Mouse (Mus musculus): ENCODE results near the gene Gm13305. TPM values are rescaled to one million over a fixed set of nuclear protein-coding genes. Genes with fewer than 3 reads are reported as not detected.
"Not testable (repeated sequence)": the region's sequence is repeated elsewhere in the genome, so short reads cannot be mapped to it uniquely, and the experiment has no call there.

Gene Gm13305
- polyA plus RNA-seq (2016; fragmentation: Nextera tagmentation; extraction: Ambion mirVana) = not detected in 2 replicates

DNA sequence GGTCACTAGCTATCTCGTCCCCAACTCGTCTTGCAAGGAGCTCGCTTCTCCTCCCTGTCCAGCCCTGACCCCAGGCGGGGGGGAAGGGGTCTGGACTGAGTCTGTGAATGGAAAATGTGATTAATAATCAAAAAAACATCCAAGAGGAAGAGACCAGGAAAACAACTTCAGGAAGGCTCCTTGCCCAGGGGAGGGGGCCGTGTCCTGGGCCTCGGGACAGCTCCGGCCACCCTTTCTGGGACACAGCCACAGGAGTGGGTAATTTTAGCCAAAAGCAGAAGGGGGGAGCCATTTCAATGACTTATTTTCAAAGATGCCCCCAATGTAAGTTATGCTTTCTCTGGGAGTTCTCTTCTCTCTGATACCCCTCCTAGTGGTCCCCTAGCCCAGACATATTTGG is at the start of gene Gm13305:
Gm13305 (minus strand) TSS at position 101 of the 400 bp plus-strand sequence.
- H3K27me3 ChIP-seq (ENCODE audit: insufficient read depth, poor library complexity, severe bottlenecking); H3K4me3 ChIP-seq; H3K27ac ChIP-seq; DNase-seq (ENCODE audit: low spot score); H3K36me3 ChIP-seq; H3K9me3 ChIP-seq; H3K4me1 ChIP-seq (replicated peaks): not testable (repeated sequence)
- no CpG with 5 or more reads among the region's 7 CpGs for WGBS

DNA sequence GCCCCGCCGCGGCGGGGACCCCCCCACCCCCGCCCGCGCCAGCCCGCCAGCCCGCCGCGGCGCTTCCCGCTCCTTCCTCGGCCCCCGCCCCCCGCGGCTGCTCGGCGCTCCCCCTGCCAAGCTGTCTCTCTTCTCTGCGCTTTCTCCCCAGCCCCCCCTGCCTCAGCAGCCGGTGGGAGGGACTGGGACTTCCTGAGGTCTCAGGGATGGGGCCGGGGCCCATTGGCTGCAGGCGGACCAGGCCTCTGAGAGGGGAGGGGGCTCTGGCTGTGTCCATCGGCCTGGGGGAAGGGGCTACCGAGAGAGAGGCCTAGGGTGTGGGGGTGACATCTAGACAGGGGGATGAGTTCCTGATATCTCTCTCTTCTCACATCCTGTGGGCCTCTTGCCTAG is 16.6 kb upstream of the Gm13305 start:
- H3K27me3 ChIP-seq (ENCODE audit: insufficient read depth, poor library complexity, severe bottlenecking); H3K4me1 ChIP-seq (replicated peaks); DNase-seq (ENCODE audit: low spot score); H3K4me3 ChIP-seq; H3K36me3 ChIP-seq; H3K9me3 ChIP-seq; H3K27ac ChIP-seq: not testable (repeated sequence)
- no CpG with 5 or more reads among the region's 25 CpGs for WGBS

DNA sequence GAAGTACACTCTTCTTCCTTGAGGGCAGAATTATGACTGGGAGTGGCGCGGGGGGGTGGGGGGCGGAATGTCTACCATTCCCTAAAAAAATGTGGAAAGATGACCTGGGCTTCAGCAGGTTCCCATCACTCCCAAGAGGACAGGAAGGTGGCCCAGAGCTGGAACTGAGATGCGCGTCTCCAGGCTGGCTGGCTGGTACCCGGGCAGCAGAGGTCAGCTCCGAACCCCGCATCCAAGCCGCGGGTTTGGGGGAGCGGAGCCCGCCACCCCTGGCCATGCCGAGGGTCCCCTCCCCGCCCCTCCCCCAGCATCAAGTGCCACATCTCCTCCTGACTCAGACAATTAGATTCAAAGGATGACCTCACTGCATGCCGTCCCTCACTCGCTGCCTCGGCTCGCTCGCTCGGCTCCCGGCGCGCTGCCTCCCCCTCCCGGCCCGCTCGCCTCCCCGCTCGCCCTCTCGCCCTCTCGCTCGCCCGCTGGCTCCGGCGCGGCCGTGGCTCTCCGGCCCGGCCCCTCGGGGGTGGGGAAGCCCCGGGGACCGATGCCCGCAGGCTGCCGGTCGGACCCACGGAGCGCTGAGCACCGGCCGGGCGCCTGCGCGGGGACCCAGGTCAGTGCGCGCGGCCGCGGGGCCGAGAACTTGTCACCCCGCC is 16.0 kb upstream of the Gm13305 start:
- not testable (repeated sequence) for H3K4me3 ChIP-seq; H3K36me3 ChIP-seq; H3K4me1 ChIP-seq (replicated peaks); H3K27ac ChIP-seq; H3K9me3 ChIP-seq; H3K27me3 ChIP-seq (ENCODE audit: insufficient read depth, poor library complexity, severe bottlenecking); DNase-seq (ENCODE audit: low spot score)
- no CpG with 5 or more reads among the region's 58 CpGs for WGBS

DNA sequence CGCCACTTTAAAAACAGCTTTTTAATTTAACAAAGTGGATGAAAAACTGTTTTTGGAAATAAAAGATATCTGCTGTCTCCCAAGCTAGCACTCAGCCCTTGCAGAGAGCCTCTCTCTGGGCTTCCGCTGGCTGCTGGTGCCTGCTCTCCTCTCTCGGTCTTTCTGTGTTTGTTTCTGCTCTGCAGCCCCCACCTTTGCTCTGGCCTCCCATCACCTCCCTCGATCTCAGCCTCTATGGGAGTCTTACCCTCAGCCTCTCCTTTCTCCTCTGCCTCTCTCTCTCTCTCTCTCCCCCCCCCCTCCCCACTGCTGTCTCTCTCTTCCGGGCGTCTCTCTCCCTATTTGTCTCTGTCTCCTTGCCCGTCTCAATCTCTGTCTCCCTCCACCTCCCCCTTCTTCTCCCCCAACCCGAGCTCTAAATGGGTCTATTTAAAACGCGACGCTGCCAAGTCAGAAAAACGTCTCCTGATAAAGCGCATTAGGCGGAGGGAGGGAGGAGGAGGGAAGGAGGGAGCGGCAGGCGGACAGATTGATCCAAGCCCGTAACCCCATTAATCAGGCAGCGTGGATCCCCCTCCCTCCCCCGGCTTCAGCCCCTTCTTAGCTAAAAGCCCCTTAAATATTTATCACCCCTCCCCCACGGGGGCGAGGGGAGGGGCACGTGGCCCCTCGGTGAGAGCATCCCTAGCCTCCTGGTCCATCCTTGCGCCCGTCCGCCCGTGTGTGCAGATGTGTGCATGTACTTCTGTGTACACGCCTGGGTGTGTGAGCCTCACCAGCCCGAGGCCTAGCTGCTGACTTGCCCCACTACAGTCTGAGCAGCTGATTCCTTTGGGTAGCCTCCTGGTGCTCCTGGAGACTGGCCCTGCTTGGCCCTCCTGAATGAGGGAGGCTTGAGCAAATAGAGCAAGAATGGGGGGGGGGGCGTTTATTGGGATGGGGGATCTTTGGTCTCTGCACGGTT is 15.1 kb upstream of the Gm13305 start:
- H3K36me3 ChIP-seq; H3K4me3 ChIP-seq; H3K27ac ChIP-seq; H3K4me1 ChIP-seq (replicated peaks); H3K9me3 ChIP-seq; DNase-seq (ENCODE audit: low spot score); H3K27me3 ChIP-seq (ENCODE audit: insufficient read depth, poor library complexity, severe bottlenecking): not testable (repeated sequence)
- no CpG with 5 or more reads among the region's 31 CpGs for WGBS

- no CpG with 5 or more reads among the region's 4 CpGs for WGBS
- H3K36me3 ChIP-seq, H3K4me3 ChIP-seq: not testable (repeated sequence)
Measured at GRCm38 (mm10) chr4:42178243-42178642, 9.8 kb upstream of the Gm13305 start.

DNA sequence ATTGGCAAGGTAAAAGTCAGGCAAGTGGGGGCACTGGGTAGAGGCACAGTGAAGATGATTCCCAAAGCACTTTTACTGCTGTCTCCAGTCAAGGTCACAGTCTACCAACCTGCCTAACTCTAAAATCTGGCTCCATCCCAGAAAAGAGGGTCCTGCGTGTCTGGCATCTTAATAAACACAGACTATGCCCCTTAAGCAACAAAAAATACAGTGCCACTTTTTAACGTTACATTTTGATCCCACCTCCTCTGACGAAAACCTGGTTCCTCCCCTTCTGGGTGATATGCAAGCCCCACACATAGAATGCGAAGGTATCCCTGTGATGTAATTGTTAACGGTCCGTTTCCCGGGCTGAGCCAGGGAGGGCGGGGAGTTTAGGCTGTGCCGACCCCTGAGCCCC is 15.3 kb downstream of the Gm13305 start, which contains the start of gene Gm13306:
Gm13306 (plus strand) TSS at position 301 of the 400 bp plus-strand sequence.
- not testable (repeated sequence) for H3K27me3 ChIP-seq (ENCODE audit: insufficient read depth, poor library complexity, severe bottlenecking); DNase-seq (ENCODE audit: low spot score); H3K9me3 ChIP-seq; H3K27ac ChIP-seq; H3K36me3 ChIP-seq; H3K4me1 ChIP-seq (replicated peaks); H3K4me3 ChIP-seq
- no CpG with 5 or more reads among the region's 9 CpGs for WGBS

More at GRCm38 (mm10) chr4:42178243-42178642, 9.8 kb upstream of the Gm13305 start:
- DNase-seq (ENCODE audit: low spot score); H3K9me3 ChIP-seq; H3K27me3 ChIP-seq (ENCODE audit: insufficient read depth, poor library complexity, severe bottlenecking); H3K4me1 ChIP-seq (replicated peaks); H3K27ac ChIP-seq: not testable (repeated sequence)

- not testable (repeated sequence) for H3K9me3 ChIP-seq; H3K4me3 ChIP-seq; DNase-seq (ENCODE audit: low spot score); H3K27me3 ChIP-seq (ENCODE audit: insufficient read depth, poor library complexity, severe bottlenecking); H3K27ac ChIP-seq; H3K36me3 ChIP-seq; H3K4me1 ChIP-seq (replicated peaks)
- WGBS = no CpG with 5 or more reads among the region's 5 CpGs
Measured at GRCm38 (mm10) chr4:42114517-42114916, 53.9 kb downstream of the Gm13305 start, which contains the start of gene Gm13304. Gm13304 (plus strand) TSS chr4:42114817.

Other genes starting within 250 kb of the Gm13305 start
- 2.3 and 2.8 TPM in 2 replicates for gene Gm20878, start 227.0 kb downstream of the Gm13305 start, polyA plus RNA-seq (2016; fragmentation: Nextera tagmentation; extraction: Ambion mirVana)
- gene Fam205a4, start 202.5 kb downstream of the Gm13305 start, polyA plus RNA-seq (2016; fragmentation: Nextera tagmentation; extraction: Ambion mirVana) = 0.05 TPM in 1 of 2 replicates, not detected in the other
- 0.12 and 0.14 TPM in 2 replicates for gene Gm21093, start 133.9 kb downstream of the Gm13305 start, polyA plus RNA-seq (2016; fragmentation: Nextera tagmentation; extraction: Ambion mirVana)
- not detected in 2 replicates for gene Gm3893, start 77.4 kb downstream of the Gm13305 start, polyA plus RNA-seq (2016; fragmentation: Nextera tagmentation; extraction: Ambion mirVana)
- gene Gm13304, start 53.8 kb downstream of the Gm13305 start, polyA plus RNA-seq (2016; fragmentation: Nextera tagmentation; extraction: Ambion mirVana) = not detected in 2 replicates
- gene Gm13306, start 15.2 kb downstream of the Gm13305 start, polyA plus RNA-seq (2016; fragmentation: Nextera tagmentation; extraction: Ambion mirVana) = not detected in 2 replicates
- not detected in 2 replicates for gene Gm10600, start 72.0 kb upstream of the Gm13305 start, polyA plus RNA-seq (2016; fragmentation: Nextera tagmentation; extraction: Ambion mirVana)
- not detected in 2 replicates for gene Ccl21b, start 87.2 kb upstream of the Gm13305 start, polyA plus RNA-seq (2016; fragmentation: Nextera tagmentation; extraction: Ambion mirVana)
- not detected in 2 replicates for gene Gm21953, start 125.7 kb upstream of the Gm13305 start, polyA plus RNA-seq (2016; fragmentation: Nextera tagmentation; extraction: Ambion mirVana)
- not detected in 2 replicates for gene Fam205a3, start 149.7 kb upstream of the Gm13305 start, polyA plus RNA-seq (2016; fragmentation: Nextera tagmentation; extraction: Ambion mirVana)

Measured in hindbrain, embryonic 10.5 days (tissue).